Mouse (Mus musculus): ENCODE results near the gene Spata45.

Gene Spata45

GRCm38 (mm10) chr1:191042106-191042505, 5.7 kb downstream of the Spata45 start:
- no peak for DNase-seq

GRCm38 (mm10) chr1:191042688-191043087, 6.2 kb downstream of the Spata45 start:
- no peak for DNase-seq

GRCm38 (mm10) chr1:191045264-191045663, 8.8 kb downstream of the Spata45 start:
- DNase-seq = no peak

- no peak for DNase-seq
Measured at GRCm38 (mm10) chr1:191046231-191046824, 9.9 kb downstream of the Spata45 start.

GRCm38 (mm10) chr1:191053555-191053954, 17.1 kb downstream of the Spata45 start:
- DNase-seq = no peak

- DNase-seq = no peak
Measured at GRCm38 (mm10) chr1:191054870-191055532, 18.6 kb downstream of the Spata45 start.

GRCm38 (mm10) chr1:191055533-191055873, 19.1 kb downstream of the Spata45 start:
- no peak for DNase-seq

GRCm38 (mm10) chr1:191057461-191057860, 21.0 kb downstream of the Spata45 start:
- no peak for DNase-seq

GRCm38 (mm10) chr1:191062241-191062780, 25.9 kb downstream of the Spata45 start:
- DNase-seq = no peak

GRCm38 (mm10) chr1:191062781-191063485, 26.5 kb downstream of the Spata45 start, which contains the start of the genes Tatdn3 and Nsl1:
Gene Tatdn3, minus strand, starts transcription at chr1:191062932.
Gene Nsl1, plus strand, starts transcription at chr1:191063012.
- peak; percentile 87 for DNase-seq

GRCm38 (mm10) chr1:191063700-191064099, 27.3 kb downstream of the Spata45 start:
- DNase-seq = no peak

GRCm38 (mm10) chr1:191064535-191064934, 28.1 kb downstream of the Spata45 start:
- DNase-seq = no peak

GRCm38 (mm10) chr1:191065188-191065587, 28.7 kb downstream of the Spata45 start:
- DNase-seq = no peak

GRCm38 (mm10) chr1:191068377-191068776, 31.9 kb downstream of the Spata45 start:
- no peak for DNase-seq

GRCm38 (mm10) chr1:191070259-191070658, 33.8 kb downstream of the Spata45 start:
- no peak for DNase-seq

- no peak for DNase-seq
Measured at GRCm38 (mm10) chr1:191071613-191072012, 35.2 kb downstream of the Spata45 start.

- DNase-seq = no peak
Measured at GRCm38 (mm10) chr1:191072329-191072913, 36.0 kb downstream of the Spata45 start.

- DNase-seq = no peak
Measured at GRCm38 (mm10) chr1:191073001-191073400, 36.6 kb downstream of the Spata45 start.

GRCm38 (mm10) chr1:191073486-191073885, 37.0 kb downstream of the Spata45 start:
- DNase-seq = no peak

- peak; percentile 26 for DNase-seq
Measured at GRCm38 (mm10) chr1:191075199-191075883, 38.9 kb downstream of the Spata45 start.

GRCm38 (mm10) chr1:191083230-191083629, 46.8 kb downstream of the Spata45 start:
- DNase-seq = no peak

- no peak for DNase-seq
Measured at GRCm38 (mm10) chr1:191084951-191085559, 48.6 kb downstream of the Spata45 start.

Measured in cerebellum, adult 11 months (tissue).